Mouse (Mus musculus) 416B (cell line): ENCODE results near the gene Rec8.

Experiments used
- DNase-seq: peaks from one replicate; pipeline ENCODE4 v3.0.0; 2011; ENCODE audit warnings: low read depth

Gene Rec8

GRCm38 (mm10) chr14:55592226-55592625 lies 25.6 kb upstream of the Rec8 start:
- DNase-seq = no peak

- no peak for DNase-seq
These were observed 21.7 kb upstream of the Rec8 start for GRCm38 (mm10) chr14:55596036-55596690.

- no peak for DNase-seq
These were observed 19.1 kb upstream of the Rec8 start for GRCm38 (mm10) chr14:55598521-55599390.

- no peak for DNase-seq
These were observed 14.6 kb upstream of the Rec8 start, which contains the start of gene Irf9 for GRCm38 (mm10) chr14:55603271-55603632. Gene Irf9 (plus strand): TSS chr14:55603571.

GRCm38 (mm10) chr14:55603633-55604576 lies 13.9 kb upstream of the Rec8 start:
- peak; percentile 97 for DNase-seq

- DNase-seq = no peak
These were observed 13.0 kb upstream of the Rec8 start for GRCm38 (mm10) chr14:55604823-55605222.

- DNase-seq = no peak
These were observed 11.9 kb upstream of the Rec8 start for GRCm38 (mm10) chr14:55605743-55606459.

- no peak for DNase-seq
These were observed 9.5 kb upstream of the Rec8 start for GRCm38 (mm10) chr14:55608339-55608738.

- DNase-seq = no peak
These were observed 4.5 kb upstream of the Rec8 start for GRCm38 (mm10) chr14:55613346-55613745.

GRCm38 (mm10) chr14:55614565-55615178 lies 3.2 kb upstream of the Rec8 start:
- no peak for DNase-seq

- DNase-seq = no peak
These were observed 2.0 kb upstream of the Rec8 start for GRCm38 (mm10) chr14:55615876-55616275.

- no peak for DNase-seq
These were observed 993 bp upstream of the Rec8 start for GRCm38 (mm10) chr14:55616844-55617243.

- peak; percentile 80 for DNase-seq
These were observed 804 bp downstream of the Rec8 start for GRCm38 (mm10) chr14:55618486-55619195.

GRCm38 (mm10) chr14:55628077-55628827 lies 10.4 kb downstream of the Rec8 start:
- DNase-seq = no peak

- peak; percentile 46 for DNase-seq
These were observed 11.5 kb downstream of the Rec8 start for GRCm38 (mm10) chr14:55629312-55629711.

GRCm38 (mm10) chr14:55634874-55635522 lies 17.2 kb downstream of the Rec8 start:
- DNase-seq = peak; percentile 39

- peak; percentile 94 for DNase-seq
These were observed 17.7 kb downstream of the Rec8 start, which contains the start of gene Ipo4 for GRCm38 (mm10) chr14:55635523-55636007. Gene Ipo4 (minus strand): TSS chr14:55635957.

GRCm38 (mm10) chr14:55637795-55638194 lies 20.0 kb downstream of the Rec8 start, which contains the start of gene Gm49378:
Gene Gm49378 (minus strand): TSS chr14:55637895.
- DNase-seq = no peak

- no peak for DNase-seq
These were observed 23.0 kb downstream of the Rec8 start for GRCm38 (mm10) chr14:55640816-55641215.
